Mouse (Mus musculus): Measurements from ENCODE around the gene Unc79. TPM values are rescaled to one million over a fixed set of nuclear protein-coding genes. Genes with fewer than 3 reads are reported as not detected.

The Unc79 gene
- 0.34 and 0.35 TPM in 2 replicates for polyA plus RNA-seq (2015; fragmentation: Nextera tagmentation; extraction: Ambion mirVana)

DNA sequence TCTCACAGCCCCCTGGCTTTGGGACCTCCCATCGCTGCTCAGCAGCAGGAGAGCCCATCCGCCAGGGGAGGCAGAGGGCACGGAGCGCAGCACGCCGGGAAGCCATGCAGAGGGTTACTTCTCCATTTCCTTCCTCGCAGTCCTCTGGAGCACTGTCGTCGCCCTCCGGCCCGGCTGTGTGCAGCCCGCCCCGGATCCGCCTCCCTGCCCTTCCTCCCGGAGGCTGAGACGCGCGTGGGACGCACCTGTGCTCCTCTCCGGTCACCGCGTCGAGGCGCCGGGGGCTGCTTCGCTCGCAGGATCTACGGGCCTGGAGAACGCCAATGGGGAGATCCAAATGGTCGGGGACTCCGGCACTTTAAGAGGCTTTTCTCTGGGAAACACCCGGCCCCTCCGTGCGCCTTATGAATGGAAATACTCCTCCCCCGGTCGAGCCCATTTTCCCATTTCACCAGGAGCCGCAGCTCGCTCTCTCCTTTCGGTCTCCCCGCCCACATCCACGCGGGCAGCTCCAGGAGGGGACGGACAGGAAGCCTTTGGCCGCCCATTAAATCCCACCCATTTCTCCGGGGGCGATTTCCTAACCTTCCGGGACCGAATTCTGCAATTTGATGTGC is at the start of gene Unc79:
TSS of gene Unc79 (plus strand) at position 82 of the 617 bp plus-strand sequence.
- Histone ChIP-seq H3K9me3 (no peaks in the 10 kb centered on the region), H3K9ac (peak within 1 kb of the TSS; percentile 59), H3K27ac (no peak within 1 kb of the TSS), H3K4me2 (peak within 1 kb of the TSS; percentile 93), H3K36me3 (no peaks in the 10 kb centered on the region), H3K4me3 (peak within 1 kb of the TSS; percentile 53), H3K27me3 (peaks cover 29% of the 10 kb centered on the region), H3K4me1 (peaks cover 13% of the 10 kb centered on the region)
- WGBS, result under 1% methylated on average over 48 of the region's 48 CpGs
- 0 out of 2 replicates have a peak, but pooled peaks have one; percentile 52 for ATAC-seq (ENCODE audit: insufficient number of reproducible peaks, insufficient read depth, low FRiP score, low TSS enrichment, low read depth)

DNA sequence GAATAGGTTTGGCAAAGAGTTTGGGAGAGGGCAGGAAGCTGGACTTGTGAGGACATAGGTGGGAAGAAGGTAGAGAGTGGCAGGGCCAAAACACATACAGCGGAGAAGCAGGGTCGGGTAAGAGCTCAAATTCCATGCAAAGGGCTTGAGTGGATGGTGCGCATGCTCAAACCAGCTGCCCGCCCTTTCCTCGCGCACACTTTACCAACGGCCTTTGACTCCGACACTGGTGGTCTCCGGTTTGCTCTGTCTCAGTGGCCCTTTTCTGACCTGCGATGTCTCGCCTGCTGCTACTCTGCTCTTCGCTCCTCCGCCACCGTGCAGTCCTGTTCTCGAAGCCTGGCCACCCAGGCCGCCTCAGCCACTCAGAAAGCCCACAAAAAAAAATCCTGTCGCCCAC is 49.6 kb upstream of the Unc79 start, which contains the start of gene Cox8c:
TSS of gene Cox8c (plus strand) at position 226 of the 400 bp plus-strand sequence.
- Histone ChIP-seq H3K9ac (no peak within 1 kb of the TSS), H3K27ac (no peak within 1 kb of the TSS), H3K4me2 (no peak within 1 kb of the TSS), H3K36me3 (no peaks in the 10 kb centered on the region), H3K4me3 (no peak within 1 kb of the TSS), H3K9me3 (no peaks in the 10 kb centered on the region), H3K27me3 (no peaks in the 10 kb centered on the region), H3K4me1 (no peaks in the 10 kb centered on the region)
- WGBS, result 91% methylated on average over 17 of the region's 17 CpGs
- no peak for ATAC-seq (ENCODE audit: insufficient number of reproducible peaks, insufficient read depth, low FRiP score, low TSS enrichment, low read depth)

DNA sequence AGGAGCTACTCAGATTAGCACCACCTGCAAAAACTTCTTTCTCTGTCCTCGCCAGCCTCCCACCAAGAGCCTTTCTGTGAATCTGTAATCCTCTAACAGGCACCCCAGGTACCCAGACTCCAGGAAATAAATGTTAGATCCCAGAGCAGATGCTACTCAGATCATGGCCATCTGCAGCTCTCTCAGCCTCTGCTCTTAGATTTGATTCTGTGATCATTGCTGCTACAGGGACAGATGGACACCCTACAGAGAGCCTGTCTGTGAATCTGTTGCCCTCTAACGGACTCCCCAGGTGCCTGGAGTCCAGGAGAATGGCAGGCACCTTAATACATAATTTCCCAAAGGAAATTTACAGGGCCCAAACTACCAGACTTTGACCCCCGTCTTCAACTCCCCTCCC is 40.5 kb upstream of the Unc79 start:
- Histone ChIP-seq H3K9me3 (no peaks in the 10 kb centered on the region), H3K27me3 (no peaks in the 10 kb centered on the region), H3K4me1 (no peaks in the 10 kb centered on the region), H3K4me2 (no peak overlapping the region), H3K36me3 (no peaks in the 10 kb centered on the region), H3K4me3 (no peak overlapping the region), H3K9ac (no peak overlapping the region), H3K27ac (no peak overlapping the region)
- WGBS, result 34% methylated on average over 3 of the region's 3 CpGs
- no peak for ATAC-seq (ENCODE audit: insufficient number of reproducible peaks, insufficient read depth, low FRiP score, low TSS enrichment, low read depth)

DNA sequence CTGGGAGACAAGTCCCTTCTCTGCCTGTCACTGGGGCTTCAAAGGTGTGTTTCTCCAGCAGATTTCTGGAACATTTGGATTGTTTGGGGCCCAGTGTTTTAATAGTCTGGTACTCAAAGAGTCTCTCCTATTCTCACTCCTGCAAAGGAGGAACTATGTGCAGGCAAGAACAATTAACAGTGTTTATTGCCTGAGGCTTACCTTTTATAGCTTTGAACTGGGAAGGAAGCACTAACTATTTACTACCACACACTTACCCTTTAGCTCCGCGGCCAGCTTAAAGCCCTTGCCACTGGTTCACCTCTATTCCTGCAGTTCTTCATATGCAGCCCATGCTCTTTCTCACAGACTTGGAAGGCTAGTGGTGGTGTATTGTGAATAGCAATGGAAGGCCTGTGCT is 32.6 kb upstream of the Unc79 start:
- Histone ChIP-seq H3K4me3 (no peak overlapping the region), H3K27me3 (no peaks in the 10 kb centered on the region), H3K27ac (no peak overlapping the region), H3K9me3 (no peaks in the 10 kb centered on the region), H3K9ac (no peak overlapping the region), H3K4me1 (no peaks in the 10 kb centered on the region), H3K36me3 (no peaks in the 10 kb centered on the region), H3K4me2 (no peak overlapping the region)
- ATAC-seq (ENCODE audit: insufficient number of reproducible peaks, insufficient read depth, low FRiP score, low TSS enrichment, low read depth), result no peak
- WGBS, result 72% methylated on average over 2 of the region's 2 CpGs

DNA sequence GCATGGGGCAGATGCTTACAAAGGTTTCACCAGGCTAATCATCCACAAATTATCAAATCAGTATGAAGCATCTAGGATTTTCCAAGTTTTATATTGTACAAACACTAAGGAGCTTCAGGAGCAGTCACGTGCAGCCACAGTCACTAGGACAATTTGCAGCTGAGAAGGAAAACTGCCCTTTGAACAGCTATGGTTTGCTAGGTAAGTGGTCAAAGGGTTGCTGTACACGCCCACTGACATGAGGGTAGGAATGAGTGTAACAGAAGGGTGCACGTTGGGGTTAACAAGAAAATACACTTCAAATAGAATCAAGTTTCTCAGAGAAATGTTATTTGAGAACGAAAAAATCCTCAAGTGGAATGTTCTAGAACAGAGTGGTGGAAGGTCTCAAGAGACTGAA is 18.9 kb upstream of the Unc79 start:
- Histone ChIP-seq H3K4me1 (no peaks in the 10 kb centered on the region), H3K27me3 (no peaks in the 10 kb centered on the region), H3K4me3 (no peak overlapping the region), H3K27ac (no peak overlapping the region), H3K9me3 (no peaks in the 10 kb centered on the region), H3K36me3 (no peaks in the 10 kb centered on the region), H3K4me2 (no peak overlapping the region), H3K9ac (no peak overlapping the region)
- 66% methylated on average over 4 of the region's 4 CpGs for WGBS
- ATAC-seq (ENCODE audit: insufficient number of reproducible peaks, insufficient read depth, low FRiP score, low TSS enrichment, low read depth), result no peak

DNA sequence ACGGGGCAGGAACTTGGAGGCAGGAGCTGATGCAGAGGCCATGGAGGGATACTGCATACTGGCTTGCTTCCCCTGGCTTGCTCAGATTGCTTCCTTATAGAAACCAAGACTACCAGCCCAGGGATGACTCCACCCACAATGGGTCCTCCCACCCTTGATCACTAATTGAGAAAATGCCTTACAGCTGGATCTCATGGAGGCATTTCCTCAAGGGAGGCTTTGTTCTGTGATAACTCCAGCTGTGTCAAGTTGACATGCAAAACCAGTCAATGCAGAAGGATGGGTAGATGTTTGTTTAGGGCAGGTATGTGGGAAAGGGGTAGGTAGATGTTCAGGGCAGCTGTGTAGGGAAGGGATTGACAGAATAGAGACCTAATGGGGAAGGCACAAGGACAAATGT is 18.3 kb upstream of the Unc79 start:
- H3K4me2 ChIP-seq, result no peak overlapping the region
- H3K4me1 ChIP-seq, result no peaks in the 10 kb centered on the region
- H3K9me3 ChIP-seq, result no peaks in the 10 kb centered on the region
- 54% methylated on average over 1 of the region's 1 CpGs for WGBS
- H3K4me3 ChIP-seq, result no peak overlapping the region
- H3K27ac ChIP-seq, result no peak overlapping the region
- H3K27me3 ChIP-seq, result no peaks in the 10 kb centered on the region
- no peaks in the 10 kb centered on the region for H3K36me3 ChIP-seq
- ATAC-seq (ENCODE audit: insufficient number of reproducible peaks, insufficient read depth, low FRiP score, low TSS enrichment, low read depth), result no peak
- H3K9ac ChIP-seq, result no peak overlapping the region

DNA sequence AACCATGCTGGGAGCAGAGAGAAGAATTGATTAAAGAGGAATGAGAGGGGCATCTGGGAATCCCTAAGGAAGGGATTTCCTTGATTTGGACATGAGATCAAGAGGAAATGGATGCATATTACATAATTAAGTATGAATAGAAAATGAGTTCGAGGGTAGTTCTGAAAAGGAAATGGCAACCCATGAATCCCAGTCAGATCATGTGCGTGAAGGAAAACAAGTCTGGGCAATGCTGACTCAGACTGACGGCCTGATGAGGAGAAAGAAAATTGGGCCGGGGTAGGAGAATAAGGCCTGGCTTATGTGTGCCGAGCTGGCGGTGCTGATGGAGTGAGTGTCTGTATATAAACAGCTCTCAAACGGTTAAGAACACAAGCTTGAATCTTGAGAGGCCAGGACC is 17.9 kb upstream of the Unc79 start:
- H3K4me3 ChIP-seq, result no peak overlapping the region
- no peaks in the 10 kb centered on the region for H3K36me3 ChIP-seq
- ATAC-seq (ENCODE audit: insufficient number of reproducible peaks, insufficient read depth, low FRiP score, low TSS enrichment, low read depth), result no peak
- no peaks in the 10 kb centered on the region for H3K4me1 ChIP-seq
- H3K27ac ChIP-seq, result no peak overlapping the region
- no peak overlapping the region for H3K9ac ChIP-seq
- no peak overlapping the region for H3K4me2 ChIP-seq
- no peaks in the 10 kb centered on the region for H3K9me3 ChIP-seq
- no peaks in the 10 kb centered on the region for H3K27me3 ChIP-seq
- WGBS, result 85% methylated on average over 7 of the region's 7 CpGs

DNA sequence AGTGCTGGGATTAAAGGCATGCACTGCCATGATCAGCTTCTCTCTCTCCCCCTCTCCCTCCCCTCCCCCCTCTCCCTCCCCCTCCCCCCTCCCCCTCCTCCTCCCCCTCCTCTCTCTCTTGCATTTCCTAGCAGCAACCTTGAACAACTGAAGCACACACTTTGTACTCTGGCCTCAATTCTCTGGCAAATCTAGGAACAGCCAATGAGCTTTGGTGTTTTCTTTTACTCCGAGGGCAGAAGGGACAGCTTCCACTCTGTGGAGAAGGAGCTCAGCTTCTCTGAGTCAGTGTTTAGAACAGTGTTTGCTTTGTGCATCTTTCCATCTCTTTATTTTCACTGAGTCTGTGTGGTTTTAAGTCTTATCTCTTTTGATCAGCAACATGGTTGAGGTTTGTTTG is 12.8 kb upstream of the Unc79 start:
- H3K4me1 ChIP-seq, result no peaks in the 10 kb centered on the region
- H3K9ac ChIP-seq, result no peak overlapping the region
- no peaks in the 10 kb centered on the region for H3K27me3 ChIP-seq
- ATAC-seq (ENCODE audit: insufficient number of reproducible peaks, insufficient read depth, low FRiP score, low TSS enrichment, low read depth), result no peak
- no peak overlapping the region for H3K4me3 ChIP-seq
- H3K27ac ChIP-seq, result no peak overlapping the region
- H3K4me2 ChIP-seq, result no peak overlapping the region
- no peaks in the 10 kb centered on the region for H3K36me3 ChIP-seq
- 7% methylated on average over 1 of the region's 1 CpGs for WGBS
- no peaks in the 10 kb centered on the region for H3K9me3 ChIP-seq

DNA sequence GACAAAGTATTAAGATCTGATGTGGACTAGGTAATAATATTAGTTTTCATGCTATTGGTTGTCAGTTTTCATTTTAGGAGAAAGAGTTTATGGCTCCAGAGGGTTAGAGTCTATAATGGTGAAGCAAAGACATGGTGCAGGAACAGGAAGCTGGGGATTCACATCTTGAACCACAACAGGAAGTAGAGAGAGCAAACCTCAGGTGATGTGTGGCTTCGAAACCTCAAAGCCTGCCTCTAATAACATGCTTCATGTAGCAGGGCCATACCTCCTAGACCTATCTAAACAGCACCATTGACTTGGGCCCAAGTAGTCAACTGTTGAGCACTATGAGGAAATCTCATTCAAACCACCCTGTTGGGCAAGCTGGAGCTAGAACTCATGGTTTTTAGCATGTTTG is 3.1 kb upstream of the Unc79 start:
- Histone ChIP-seq H3K27ac (no peak overlapping the region), H3K27me3 (peaks cover 29% of the 10 kb centered on the region), H3K4me3 (no peak overlapping the region), H3K9ac (no peak overlapping the region), H3K4me1 (peaks cover 13% of the 10 kb centered on the region), H3K9me3 (no peaks in the 10 kb centered on the region), H3K36me3 (no peaks in the 10 kb centered on the region), H3K4me2 (no peak overlapping the region)
- 81% methylated on average over 1 of the region's 1 CpGs for WGBS
- no peak for ATAC-seq (ENCODE audit: insufficient number of reproducible peaks, insufficient read depth, low FRiP score, low TSS enrichment, low read depth)

DNA sequence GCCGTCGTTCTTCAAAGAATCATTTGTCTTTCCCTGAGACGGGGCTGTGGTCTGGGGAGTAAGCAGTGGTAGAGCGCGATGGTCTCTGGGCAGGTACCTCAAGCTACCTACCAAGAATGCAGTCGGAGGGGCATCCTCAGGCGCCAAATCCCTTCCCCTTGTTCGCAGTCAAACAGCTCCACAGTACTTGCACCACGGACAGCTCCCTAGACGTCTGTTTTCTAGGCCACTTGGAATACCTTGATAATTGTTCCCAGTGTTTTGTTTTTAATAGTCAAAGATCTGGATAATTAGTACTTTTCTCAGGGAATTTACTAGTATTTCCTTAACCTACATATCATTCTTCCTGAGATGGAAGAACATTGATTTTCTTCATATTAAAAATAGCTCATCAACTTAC is 833 bp upstream of the Unc79 start:
- H3K4me1 ChIP-seq, result peaks cover 13% of the 10 kb centered on the region
- no peak overlapping the region for H3K27ac ChIP-seq
- WGBS, result 21% methylated on average over 10 of the region's 10 CpGs
- no peak overlapping the region for H3K9ac ChIP-seq
- peaks cover 29% of the 10 kb centered on the region for H3K27me3 ChIP-seq
- no peaks in the 10 kb centered on the region for H3K9me3 ChIP-seq
- H3K36me3 ChIP-seq, result no peaks in the 10 kb centered on the region
- H3K4me3 ChIP-seq, result no peak overlapping the region
- no peak for ATAC-seq (ENCODE audit: insufficient number of reproducible peaks, insufficient read depth, low FRiP score, low TSS enrichment, low read depth)
- H3K4me2 ChIP-seq, result no peak overlapping the region

DNA sequence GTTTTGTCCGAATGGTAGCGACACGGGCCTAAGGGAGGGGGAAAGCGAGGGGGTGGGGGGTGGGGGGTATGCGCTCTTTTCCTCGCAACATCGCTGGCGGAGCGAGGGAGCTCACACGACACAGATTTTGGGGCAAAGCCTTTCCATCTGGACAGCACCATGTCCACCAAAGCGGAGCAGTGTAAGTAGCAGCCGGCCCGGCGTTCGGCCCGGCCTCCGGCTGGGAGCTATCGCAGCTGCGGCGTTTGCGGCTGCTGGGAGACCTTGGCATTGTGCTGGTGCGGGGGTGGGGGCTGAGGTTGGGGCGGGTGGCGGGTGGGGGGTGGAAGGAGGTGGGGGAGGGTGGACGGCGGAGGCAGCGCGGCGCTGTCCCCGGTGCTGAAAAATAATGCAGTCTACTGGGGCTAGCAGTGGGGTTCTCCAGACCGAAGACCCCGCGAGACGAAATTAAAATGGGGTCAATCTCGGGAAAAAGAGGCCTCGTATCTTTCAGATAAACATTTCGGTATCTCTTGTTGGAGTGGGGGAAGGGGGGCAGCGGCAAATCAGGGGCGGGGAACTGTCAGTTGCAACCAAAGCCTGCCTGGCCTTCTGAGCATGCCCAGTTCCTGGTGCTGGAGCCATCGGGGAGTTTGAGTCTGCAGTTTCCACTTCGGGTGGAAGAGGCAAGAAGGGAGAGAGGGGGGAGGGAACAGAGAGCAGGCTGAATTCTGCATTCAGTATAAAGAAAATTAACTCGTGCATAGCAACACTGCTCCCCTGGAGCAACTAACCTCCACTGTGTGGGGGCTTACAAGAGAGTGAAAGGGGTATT is 943 bp downstream of the Unc79 start:
- Histone ChIP-seq H3K27me3 (peaks cover 29% of the 10 kb centered on the region), H3K4me3 (peak overlapping the region; percentile 53), H3K36me3 (no peaks in the 10 kb centered on the region), H3K9me3 (no peaks in the 10 kb centered on the region), H3K4me1 (peaks cover 13% of the 10 kb centered on the region), H3K4me2 (peak overlapping the region; percentile 93), H3K9ac (0 out of 2 replicates have a peak overlapping the region, but pooled peaks have one; percentile 59), H3K27ac (no peak overlapping the region)
- peak; percentile 62 for ATAC-seq (ENCODE audit: insufficient number of reproducible peaks, insufficient read depth, low FRiP score, low TSS enrichment, low read depth)
- WGBS, result under 1% methylated on average over 42 of the region's 42 CpGs

Measured in embryonic facial prominence, embryonic 13.5 days (tissue).